Comparison of ENCODE assay signal across 12 mouse cellular contexts in genomic region chr10:116212127-116212526, GRCm38 (mm10).
"Had no signal": no experiment of that assay in that cellular context is flagged by ENCODE, and none has a peak within 500 bp of the region (broad histone marks: within the 10 kb centered on the region; RNA-seq: fewer than 3 reads in every experiment).

No protein-coding gene starts in this region.

- H3K27me3 ChIP-seq: liver, embryonic 13.5 days; lung, embryonic 15.5 days; midbrain, embryonic 13.5 days; neural tube, embryonic 15.5 days had no signal

- H3K9ac ChIP-seq: limb, embryonic 12.5 days; liver, embryonic 13.5 days; liver, postnatal 0 days; lung, embryonic 15.5 days; midbrain, embryonic 13.5 days; neural tube, embryonic 15.5 days had no signal

- H3K9me3 ChIP-seq: limb, embryonic 12.5 days; liver, embryonic 13.5 days; lung, embryonic 15.5 days; midbrain, embryonic 13.5 days; neural tube, embryonic 15.5 days had no signal

- H3K27ac ChIP-seq: kidney, postnatal 0 days; limb, embryonic 12.5 days; liver, embryonic 13.5 days; lung, embryonic 15.5 days; midbrain, embryonic 13.5 days; neural tube, embryonic 15.5 days; stomach, postnatal 0 days had no signal

- H3K36me3 ChIP-seq: limb, embryonic 12.5 days; liver, embryonic 13.5 days; lung, embryonic 15.5 days; midbrain, embryonic 13.5 days; neural tube, embryonic 15.5 days had no signal

- H3K4me3 ChIP-seq: limb, embryonic 12.5 days; liver, embryonic 13.5 days; lung, embryonic 15.5 days; midbrain, embryonic 13.5 days; neural tube, embryonic 15.5 days had no signal

- H3K4me2 ChIP-seq: limb, embryonic 12.5 days; liver, embryonic 13.5 days; lung, embryonic 15.5 days; midbrain, embryonic 13.5 days; neural tube, embryonic 15.5 days had no signal

- ATAC-seq: liver, postnatal 0 days; midbrain, embryonic 13.5 days had no signal

- DNase-seq: layer of hippocampus, adult 9-11 months; liver; liver, embryonic 13.5 days; liver, postnatal 0 days; right cerebral cortex, adult 18-20 months; thymus, postnatal 4 days had no signal
